Mouse (Mus musculus) stomach, postnatal 0 days (tissue): ENCODE measurements around the gene Clec2l. TPM values are rescaled to one million over a fixed set of nuclear protein-coding genes. Genes with fewer than 3 reads are reported as not detected.

Source experiments
- ATAC-seq: fragments of 200-750 bp; cut with Nextera tagmentation; 2 replicates; pipeline ENCODE4 v1.8.0; 2017; ENCODE audit not compliant: low FRiP score, low TSS enrichment
- DNase-seq: peaks from one replicate; pipeline ENCODE4 v3.0.0-alpha.2; 2016; ENCODE audit warnings: low spot score
- H3K27ac ChIP-seq: fragments of 300-500 bp; sonication (generic); replicated peaks from 2 replicates; pipeline ENCODE4 v1.5.1; 2014; ENCODE audit warnings: mild to moderate bottlenecking, control low read depth
- H3K27me3 ChIP-seq: fragments of 300-500 bp; sonication (generic); 2 replicates; pipeline ENCODE4 v1.6.1; 2014; ENCODE audit warnings: low read length; ENCODE audit not compliant: control insufficient read depth, insufficient read depth
- H3K36me3 ChIP-seq: fragments of 300-500 bp; sonication (generic); 2 replicates; pipeline ENCODE4 v1.6.1; 2014; ENCODE audit warnings: low read length, mixed read lengths; ENCODE audit not compliant: control insufficient read depth, insufficient read depth
- H3K4me1 ChIP-seq: fragments of 300-500 bp; sonication (generic); replicated peaks from 2 replicates; pipeline ENCODE4 v1.6.1; 2014; ENCODE audit warnings: antibody characterized with exemption; ENCODE audit not compliant: control insufficient read depth, insufficient read depth
- H3K4me2 ChIP-seq: fragments of 300-500 bp; sonication (generic); replicated peaks from 2 replicates; pipeline ENCODE4 v1.6.1; 2014; ENCODE audit warnings: low read depth, mild to moderate bottlenecking, control low read depth, moderate library complexity
- H3K4me3 ChIP-seq: fragments of 300-500 bp; sonication (generic); 2 replicates; pipeline ENCODE4 v1.5.1; 2014; ENCODE audit warnings: low read depth, low read length, control low read depth
- H3K9ac ChIP-seq: fragments of 300-500 bp; sonication (generic); 2 replicates; pipeline ENCODE4 v1.6.1; 2014; ENCODE audit warnings: mild to moderate bottlenecking, low read length, control low read depth, mixed read lengths
- H3K9me3 ChIP-seq: fragments of 300-500 bp; sonication (generic); 2 replicates; pipeline ENCODE4 v1.6.1; 2016; ENCODE audit warnings: low read length; ENCODE audit not compliant: control insufficient read depth
- CTCF ChIP-seq: IDR thresholded peaks from 2 replicates; pipeline ENCODE4 v1.5.1; 2016; ENCODE audit warnings: antibody characterized with exemption, low read depth, mild to moderate bottlenecking, moderate library complexity
- EP300 ChIP-seq: optimal IDR thresholded peaks from 2 replicates; pipeline ENCODE3; 2016; ENCODE audit warnings: antibody characterized with exemption
- WGBS: fragments of 180-500 bp; shearing (Covaris S2); extraction: QIAGEN DNeasy Blood & Tissue Kit; methylation state at CpG from one replicate; pipeline ENCODE4 v1.1.7; 2014; 5-methylcytosine and 5-hydroxymethylcytosine counted together
- polyA plus RNA-seq: library from polyadenylated mRNA; unstranded; fragments of >200 nt; fragmentation: Nextera tagmentation; extraction: Ambion mirVana; gene quantifications from 2 replicates; pipeline ENCODE4 v1.2.1, GENCODE M21; 2015

Clec2l gene
- polyA plus RNA-seq, 1 experiment from 2014 or later: 0.55 TPM

DNA sequence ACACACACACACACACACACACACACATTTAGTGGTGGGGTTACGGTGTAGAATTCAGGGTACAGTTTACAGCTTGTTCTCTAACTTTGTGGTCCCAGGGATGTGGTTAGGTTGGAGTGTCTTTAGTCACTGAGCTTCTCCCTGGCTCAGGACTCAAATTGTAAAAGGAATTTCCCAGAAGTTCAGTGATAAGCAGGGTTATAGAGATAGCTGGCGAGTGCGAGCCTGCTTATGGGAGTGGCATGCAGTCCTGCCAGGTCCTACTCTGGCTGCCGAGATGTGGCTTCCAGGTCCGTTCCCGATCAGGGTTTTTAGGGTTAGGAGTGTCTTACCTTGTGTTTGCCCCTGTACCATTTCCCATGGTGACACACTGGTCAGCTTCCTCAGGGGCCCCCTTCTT lies 13.3 kb downstream of the Clec2l start:
- Histone ChIP-seq H3K9ac (no peak overlapping the region), H3K4me3 (no peak overlapping the region), H3K27me3 (no peaks in the 10 kb centered on the region), H3K36me3 (no peaks in the 10 kb centered on the region), H3K4me2 (no peak overlapping the region), H3K9me3 (no peaks in the 10 kb centered on the region), H3K4me1 (no peaks in the 10 kb centered on the region), H3K27ac (no peak overlapping the region)
- 65% methylated on average over 6 of the region's 6 CpGs for WGBS
- TF ChIP-seq CTCF (no peak), EP300 (no peak)
- DNase-seq (no peak), ATAC-seq (0 out of 2 replicates have a peak, but pooled peaks have one; percentile 17)

DNA sequence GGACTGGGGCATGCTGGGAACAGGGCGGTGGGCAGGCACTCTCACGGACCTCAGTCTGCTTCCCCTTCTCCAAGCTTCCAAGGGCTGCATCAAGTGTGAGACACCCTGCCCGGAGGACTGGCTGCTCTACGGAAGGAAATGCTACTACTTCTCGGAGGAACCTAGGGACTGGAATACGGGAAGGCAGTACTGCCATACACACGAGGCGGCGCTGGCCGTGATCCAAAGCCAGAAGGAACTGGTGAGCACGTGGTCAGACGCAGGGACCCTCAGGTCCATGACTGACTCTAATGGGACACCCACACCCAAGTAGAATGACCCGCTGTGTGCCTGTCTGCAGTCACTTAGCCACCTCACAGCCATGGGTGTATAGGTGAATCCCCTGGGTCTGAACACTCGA lies 13.9 kb downstream of the Clec2l start:
- H3K4me2 ChIP-seq: no peak overlapping the region
- no peak overlapping the region for H3K9ac ChIP-seq
- H3K4me3 ChIP-seq: no peak overlapping the region
- 71% methylated on average over 14 of the region's 14 CpGs for WGBS
- H3K4me1 ChIP-seq: no peaks in the 10 kb centered on the region
- 0 out of 2 replicates have a peak, but pooled peaks have one; percentile 36 for ATAC-seq
- H3K9me3 ChIP-seq: no peaks in the 10 kb centered on the region
- H3K36me3 ChIP-seq: no peaks in the 10 kb centered on the region
- H3K27me3 ChIP-seq: no peaks in the 10 kb centered on the region
- TF ChIP-seq CTCF (no peak), EP300 (no peak)
- DNase-seq: no peak
- no peak overlapping the region for H3K27ac ChIP-seq

DNA sequence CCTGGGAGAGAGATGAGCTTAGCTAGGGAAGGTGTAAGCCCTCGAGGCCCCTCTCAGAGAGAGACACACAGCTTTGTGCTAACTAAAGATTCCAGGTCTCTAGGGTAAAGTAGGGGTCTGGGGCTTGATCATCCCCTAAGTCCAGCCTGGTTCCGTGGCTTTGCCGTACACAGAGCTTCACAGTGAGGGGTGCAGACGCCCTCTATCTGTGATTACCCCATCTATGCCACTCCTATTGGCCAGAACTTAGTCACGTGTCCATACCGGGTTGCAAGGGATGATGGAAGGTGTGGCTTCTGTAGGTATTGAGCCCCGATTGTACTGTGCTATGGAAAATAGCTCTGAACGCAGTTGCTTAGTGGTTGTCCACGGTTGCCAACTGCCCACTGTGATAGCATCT lies 14.8 kb downstream of the Clec2l start:
- ATAC-seq: no peak
- TF ChIP-seq CTCF (no peak), EP300 (no peak)
- H3K27ac ChIP-seq: no peak overlapping the region
- H3K4me1 ChIP-seq: no peaks in the 10 kb centered on the region
- WGBS: 75% methylated on average over 9 of the region's 9 CpGs
- no peak overlapping the region for H3K9ac ChIP-seq
- H3K4me2 ChIP-seq: no peak overlapping the region
- H3K9me3 ChIP-seq: no peaks in the 10 kb centered on the region
- no peak overlapping the region for H3K4me3 ChIP-seq
- no peaks in the 10 kb centered on the region for H3K27me3 ChIP-seq
- DNase-seq: no peak
- no peaks in the 10 kb centered on the region for H3K36me3 ChIP-seq

DNA sequence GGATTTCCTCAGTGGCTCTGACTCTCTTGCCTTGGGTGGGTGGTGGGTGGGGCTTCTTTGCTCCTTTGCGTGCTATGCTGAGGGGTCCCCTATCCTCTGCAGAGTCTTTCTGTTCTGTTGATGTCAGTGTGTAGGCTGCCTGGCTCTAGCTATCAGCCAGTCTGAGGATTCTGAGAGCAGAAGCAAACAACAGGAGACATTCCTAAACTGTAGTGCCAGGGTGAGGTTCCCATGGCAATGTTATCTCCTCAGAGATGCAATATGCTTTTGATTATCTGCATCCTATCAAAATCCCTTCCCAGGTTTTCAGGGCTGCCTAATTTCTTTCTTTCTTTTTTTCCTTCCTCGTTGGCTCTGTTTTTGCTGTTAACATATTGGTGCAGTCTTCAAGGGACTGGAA lies 19.7 kb downstream of the Clec2l start:
- Histone ChIP-seq H3K36me3 (0 out of 2 replicates have a peak, but pooled peaks cover 2% of the 10 kb centered on the region), H3K9me3 (no peaks in the 10 kb centered on the region), H3K27ac (no peak overlapping the region), H3K27me3 (no peaks in the 10 kb centered on the region), H3K4me2 (no peak overlapping the region), H3K4me3 (no peak overlapping the region), H3K9ac (no peak overlapping the region), H3K4me1 (no peaks in the 10 kb centered on the region)
- ATAC-seq (no peak), DNase-seq (no peak)
- TF ChIP-seq CTCF (no peak), EP300 (no peak)
- 57% methylated on average over 2 of the region's 2 CpGs for WGBS

GRCm38 (mm10) chr6:38687216-38687615 lies 24.3 kb downstream of the Clec2l start:
- Histone ChIP-seq H3K4me1 (no peaks in the 10 kb centered on the region), H3K36me3 (0 out of 2 replicates have a peak, but pooled peaks cover 7% of the 10 kb centered on the region), H3K4me3 (no peak overlapping the region), H3K9me3 (no peaks in the 10 kb centered on the region), H3K4me2 (no peak overlapping the region), H3K9ac (no peak overlapping the region), H3K27me3 (no peaks in the 10 kb centered on the region), H3K27ac (no peak overlapping the region)
- 69% methylated on average over 11 of the region's 11 CpGs for WGBS
- TF ChIP-seq CTCF (peak; percentile 72), EP300 (no peak)
- DNase-seq: peak; percentile 51
- ATAC-seq: 0 out of 2 replicates have a peak, but pooled peaks have one; percentile 33

DNA sequence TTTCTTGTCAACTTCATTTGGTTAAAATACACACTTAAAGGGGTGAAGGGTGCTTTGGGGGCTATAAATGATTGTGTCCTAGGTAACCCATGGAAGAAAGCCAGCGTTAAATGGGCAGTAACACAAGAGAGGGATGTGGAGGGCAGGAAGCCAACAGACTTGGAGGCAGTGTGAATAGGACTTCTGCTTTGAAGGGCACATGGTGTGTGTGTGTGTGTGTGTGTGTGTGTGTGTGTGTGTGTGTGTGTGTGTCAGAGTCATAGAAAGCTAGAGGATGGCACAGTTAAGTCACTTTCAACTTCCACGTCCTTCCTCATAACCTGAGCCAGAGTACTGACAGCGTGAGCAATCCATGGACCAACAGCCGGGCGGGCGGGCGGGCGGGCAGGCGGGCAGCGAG lies 26.0 kb downstream of the Clec2l start:
- Histone ChIP-seq H3K4me1 (no peaks in the 10 kb centered on the region), H3K36me3 (0 out of 2 replicates have a peak, but pooled peaks cover 7% of the 10 kb centered on the region), H3K27ac (no peak overlapping the region), H3K9me3 (no peaks in the 10 kb centered on the region), H3K4me3 (no peak overlapping the region), H3K4me2 (no peak overlapping the region), H3K27me3 (no peaks in the 10 kb centered on the region), H3K9ac (no peak overlapping the region)
- ATAC-seq (no peak), DNase-seq (no peak)
- TF ChIP-seq EP300 (no peak), CTCF (no peak)
- 90% methylated on average over 10 of the region's 10 CpGs for WGBS
